Mouse (Mus musculus): ENCODE results near the gene Gjb4. TPM values are rescaled to one million over a fixed set of nuclear protein-coding genes. Genes with fewer than 3 reads are reported as not detected.

Gjb4 gene
- polyA plus RNA-seq, 1 experiment, result not detected

DNA sequence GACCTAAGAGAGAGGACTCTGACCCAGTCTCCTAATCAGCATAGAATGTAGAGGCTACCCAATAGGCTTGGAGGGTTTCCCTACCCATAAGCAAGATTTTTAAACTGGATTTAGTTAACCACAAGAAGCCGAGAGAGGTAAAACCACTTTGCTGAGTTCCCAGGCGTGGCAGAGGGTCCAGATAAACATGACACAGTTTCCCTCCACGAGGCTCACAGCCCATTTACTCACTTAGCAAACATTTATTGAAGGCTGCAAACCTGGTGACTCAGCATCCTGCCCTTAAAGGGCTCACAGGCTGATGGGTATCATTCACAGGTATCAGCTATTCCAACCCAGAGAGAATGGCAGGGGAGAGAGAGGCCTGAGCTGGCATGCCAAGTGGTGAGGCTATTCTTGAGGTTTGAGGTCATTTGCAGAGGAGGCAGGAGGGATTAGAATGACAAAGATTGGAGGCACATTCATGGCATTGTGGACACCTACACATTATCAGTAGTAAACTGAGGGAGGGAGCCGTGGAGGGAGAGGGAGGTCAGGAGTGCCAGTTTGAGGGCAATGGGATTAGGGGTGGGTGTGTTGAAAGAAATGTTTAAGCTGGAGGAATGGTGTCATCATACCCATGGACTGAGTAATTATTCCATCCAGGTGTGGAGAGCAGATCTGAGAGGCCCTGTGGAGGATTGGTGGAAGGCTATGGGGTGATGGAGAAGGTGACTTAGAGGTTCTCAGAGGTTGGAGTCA, 4.2 kb downstream of the Gjb4 start:
- Histone ChIP-seq H3K4me1 (ENCODE audit: control insufficient read depth, insufficient read depth, insufficient read length) (no peaks in the 10 kb centered on the region), H3K4me3 (ENCODE audit: extremely low read depth, insufficient read depth, insufficient read length) (no peak overlapping the region), H3K36me3 (ENCODE audit: control insufficient read depth, insufficient read depth, low read length) (no peaks in the 10 kb centered on the region), H3K27me3 (ENCODE audit: control insufficient read depth, insufficient read depth, low read length) (no peaks in the 10 kb centered on the region), H3K27ac (ENCODE audit: insufficient read depth, low read length) (no peak overlapping the region)
- WGBS, result 49% methylated on average over 4 of the region's 4 CpGs
- no peak for DNase-seq (ENCODE audit: low read depth in 1 of 2, low spot score in 2 of 2)
- TF ChIP-seq CTCF (IDR thresholded peaks at IDR 0.05; ENCODE audit: extremely low read depth, insufficient read depth, insufficient read length, insufficient replicate concordance) (no peak), POLR2A (IDR thresholded peaks at IDR 0.05; ENCODE audit: low read depth, low read length) (no peak)

DNA sequence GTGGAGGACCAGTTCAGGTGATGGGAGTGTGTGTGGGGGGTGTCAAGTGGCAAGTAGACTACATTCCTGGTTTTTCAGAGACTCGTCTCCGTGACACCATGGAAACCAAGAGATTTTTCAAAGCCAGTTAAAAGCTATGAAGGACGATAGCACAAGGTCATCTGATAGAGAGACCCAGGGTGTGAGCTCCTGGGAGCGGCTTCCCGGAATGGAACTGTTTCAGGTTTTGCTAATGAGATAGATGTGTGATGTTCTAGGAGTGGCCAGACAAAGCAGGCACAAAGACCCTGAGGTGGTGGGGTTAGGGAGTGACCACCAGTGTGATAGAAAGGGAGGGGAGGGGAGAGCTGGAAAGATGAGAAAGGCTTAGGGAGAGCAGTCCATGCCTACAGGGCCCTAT, 8.9 kb downstream of the Gjb4 start:
- no peaks in the 10 kb centered on the region for H3K36me3 ChIP-seq (ENCODE audit: control insufficient read depth, insufficient read depth, low read length)
- no peaks in the 10 kb centered on the region for H3K4me1 ChIP-seq (ENCODE audit: control insufficient read depth, insufficient read depth, insufficient read length)
- H3K27ac ChIP-seq (ENCODE audit: insufficient read depth, low read length), result no peak overlapping the region
- TF ChIP-seq CTCF (IDR thresholded peaks at IDR 0.05; ENCODE audit: extremely low read depth, insufficient read depth, insufficient read length, insufficient replicate concordance), result no peak
- no peak for TF ChIP-seq POLR2A (IDR thresholded peaks at IDR 0.05; ENCODE audit: low read depth, low read length)
- WGBS, result 93% methylated on average over 5 of the region's 5 CpGs
- no peaks in the 10 kb centered on the region for H3K27me3 ChIP-seq (ENCODE audit: control insufficient read depth, insufficient read depth, low read length)
- H3K4me3 ChIP-seq (ENCODE audit: extremely low read depth, insufficient read depth, insufficient read length), result no peak overlapping the region
- DNase-seq (ENCODE audit: low read depth in 1 of 2, low spot score in 2 of 2), result no peak

DNA sequence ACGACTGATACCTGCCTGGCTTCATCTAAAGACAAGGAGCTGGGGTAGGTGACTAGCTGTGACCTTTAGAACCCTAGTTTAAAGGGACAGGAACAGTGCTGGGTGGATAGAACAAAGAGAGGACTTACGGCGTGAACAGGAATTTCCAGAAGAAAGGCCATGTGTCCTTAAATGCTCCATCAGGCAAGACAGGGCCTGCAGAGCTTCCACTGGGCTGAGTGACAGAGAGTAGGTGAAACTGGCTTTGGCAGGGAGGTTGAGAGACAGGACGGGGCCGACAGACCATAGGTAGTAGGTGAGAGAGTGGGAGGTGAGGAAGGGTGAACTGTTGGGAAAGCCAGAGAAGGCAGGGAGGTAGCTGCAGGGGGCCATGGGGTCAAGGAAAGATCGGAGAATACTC, 12.5 kb downstream of the Gjb4 start:
- no peaks in the 10 kb centered on the region for H3K4me1 ChIP-seq (ENCODE audit: control insufficient read depth, insufficient read depth, insufficient read length)
- DNase-seq (ENCODE audit: low read depth in 1 of 2, low spot score in 2 of 2), result no peak
- no peaks in the 10 kb centered on the region for H3K27me3 ChIP-seq (ENCODE audit: control insufficient read depth, insufficient read depth, low read length)
- WGBS, result 77% methylated on average over 6 of the region's 6 CpGs
- H3K27ac ChIP-seq (ENCODE audit: insufficient read depth, low read length), result no peak overlapping the region
- TF ChIP-seq POLR2A (IDR thresholded peaks at IDR 0.05; ENCODE audit: low read depth, low read length) (no peak), CTCF (IDR thresholded peaks at IDR 0.05; ENCODE audit: extremely low read depth, insufficient read depth, insufficient read length, insufficient replicate concordance) (no peak)
- no peaks in the 10 kb centered on the region for H3K36me3 ChIP-seq (ENCODE audit: control insufficient read depth, insufficient read depth, low read length)
- H3K4me3 ChIP-seq (ENCODE audit: extremely low read depth, insufficient read depth, insufficient read length), result no peak overlapping the region

DNA sequence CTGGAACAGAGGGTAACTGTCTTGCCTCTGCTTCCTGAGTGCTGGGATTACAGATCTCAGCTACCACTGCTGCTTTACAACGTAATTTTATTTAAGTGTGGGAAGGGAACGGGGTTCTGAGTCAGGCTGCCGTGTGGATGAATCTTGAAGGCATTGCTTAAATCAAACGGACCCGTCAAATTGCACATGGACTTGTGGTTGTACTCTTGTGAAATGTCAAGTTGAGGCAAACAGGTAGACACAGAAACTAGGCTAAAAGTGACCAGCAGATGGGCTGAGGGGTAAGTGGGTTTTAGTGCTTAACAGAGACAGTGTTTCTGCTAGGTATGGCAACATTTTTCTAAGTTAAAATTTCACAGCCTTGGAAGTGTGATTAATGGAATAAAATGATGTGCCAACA, 16.2 kb downstream of the Gjb4 start:
- Histone ChIP-seq H3K4me3 (ENCODE audit: extremely low read depth, insufficient read depth, insufficient read length) (no peak overlapping the region), H3K27me3 (ENCODE audit: control insufficient read depth, insufficient read depth, low read length) (no peaks in the 10 kb centered on the region), H3K4me1 (ENCODE audit: control insufficient read depth, insufficient read depth, insufficient read length) (no peaks in the 10 kb centered on the region), H3K36me3 (ENCODE audit: control insufficient read depth, insufficient read depth, low read length) (no peaks in the 10 kb centered on the region), H3K27ac (ENCODE audit: insufficient read depth, low read length) (no peak overlapping the region)
- WGBS, result 87% methylated on average over 5 of the region's 5 CpGs
- DNase-seq (ENCODE audit: low read depth in 1 of 2, low spot score in 2 of 2), result no peak
- TF ChIP-seq POLR2A (IDR thresholded peaks at IDR 0.05; ENCODE audit: low read depth, low read length) (no peak), CTCF (IDR thresholded peaks at IDR 0.05; ENCODE audit: extremely low read depth, insufficient read depth, insufficient read length, insufficient replicate concordance) (no peak)

DNA sequence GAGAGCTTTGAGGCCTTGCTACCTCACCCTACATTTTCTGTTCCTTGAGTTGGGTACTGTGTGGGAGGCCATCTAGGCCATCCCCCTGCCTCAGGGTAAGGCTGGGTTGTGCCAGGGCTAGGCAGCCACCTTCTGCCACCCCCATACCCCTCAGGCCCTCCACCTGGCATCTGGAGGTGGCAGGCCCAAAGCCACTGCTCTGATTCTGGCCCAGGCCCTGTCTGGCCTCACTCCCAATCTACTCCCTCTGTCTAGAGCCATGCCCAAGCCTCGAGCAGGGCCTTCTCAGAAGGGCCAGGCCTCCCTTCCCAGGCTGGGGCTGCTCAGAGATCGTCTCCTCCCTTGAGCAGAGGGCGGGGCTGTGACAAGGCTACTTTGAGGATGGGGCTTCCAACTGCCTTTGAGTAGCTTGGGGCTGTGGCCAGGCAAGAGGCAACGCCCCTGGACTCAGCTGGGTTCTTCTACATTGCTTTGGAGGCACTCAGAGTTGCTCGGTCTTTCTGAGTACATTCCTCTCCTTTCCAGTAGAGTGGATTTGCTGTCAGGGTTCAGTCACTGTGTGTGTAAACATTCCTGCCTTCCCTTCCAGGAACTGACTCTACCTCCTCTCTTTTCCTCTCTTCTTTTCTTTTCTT, 18.9 kb downstream of the Gjb4 start:
- DNase-seq (ENCODE audit: low read depth in 1 of 2, low spot score in 2 of 2), result no peak
- Histone ChIP-seq H3K27me3 (ENCODE audit: control insufficient read depth, insufficient read depth, low read length) (no peaks in the 10 kb centered on the region), H3K36me3 (ENCODE audit: control insufficient read depth, insufficient read depth, low read length) (no peaks in the 10 kb centered on the region), H3K4me3 (ENCODE audit: extremely low read depth, insufficient read depth, insufficient read length) (no peak overlapping the region), H3K27ac (ENCODE audit: insufficient read depth, low read length) (no peak overlapping the region), H3K4me1 (ENCODE audit: control insufficient read depth, insufficient read depth, insufficient read length) (no peaks in the 10 kb centered on the region)
- TF ChIP-seq POLR2A (IDR thresholded peaks at IDR 0.05; ENCODE audit: low read depth, low read length), result no peak
- TF ChIP-seq CTCF (IDR thresholded peaks at IDR 0.05; ENCODE audit: extremely low read depth, insufficient read depth, insufficient read length, insufficient replicate concordance), result no peak
- WGBS, result 86% methylated on average over 5 of the region's 5 CpGs

DNA sequence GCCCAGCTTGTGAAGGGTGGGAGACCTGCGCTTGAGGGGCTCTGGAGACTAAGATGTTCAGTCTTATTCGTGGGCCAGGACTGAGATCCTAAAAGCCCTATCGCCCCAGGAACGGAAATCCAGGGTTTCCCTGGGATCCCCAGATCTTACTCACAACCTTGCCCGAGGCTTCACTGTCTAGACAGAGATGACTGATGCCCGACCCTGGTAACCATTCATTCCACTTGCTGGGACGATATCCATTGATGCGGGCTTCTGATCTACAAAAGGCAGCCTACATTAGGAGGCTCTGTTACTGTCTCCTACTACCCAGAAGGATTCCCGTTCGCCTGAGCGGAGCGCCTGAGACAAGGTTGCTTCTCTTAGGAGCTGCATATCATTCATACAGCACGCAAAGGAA, 22.7 kb downstream of the Gjb4 start:
- Histone ChIP-seq H3K4me1 (ENCODE audit: control insufficient read depth, insufficient read depth, insufficient read length) (no peaks in the 10 kb centered on the region), H3K27me3 (ENCODE audit: control insufficient read depth, insufficient read depth, low read length) (no peaks in the 10 kb centered on the region), H3K4me3 (ENCODE audit: extremely low read depth, insufficient read depth, insufficient read length) (no peak overlapping the region), H3K36me3 (ENCODE audit: control insufficient read depth, insufficient read depth, low read length) (no peaks in the 10 kb centered on the region), H3K27ac (ENCODE audit: insufficient read depth, low read length) (no peak overlapping the region)
- TF ChIP-seq POLR2A (IDR thresholded peaks at IDR 0.05; ENCODE audit: low read depth, low read length) (no peak), CTCF (IDR thresholded peaks at IDR 0.05; ENCODE audit: extremely low read depth, insufficient read depth, insufficient read length, insufficient replicate concordance) (no peak)
- 85% methylated on average over 13 of the region's 13 CpGs for WGBS
- DNase-seq (ENCODE audit: low read depth in 1 of 2, low spot score in 2 of 2), result no peak

Data from spleen, adult 2 months (tissue).